Mouse (Mus musculus): ENCODE measurements at regions not wholly inside any gene's neighbourhood (a gene's known extent, or its start where the extent isn't known, plus 50 kb on each side); places are given as distances from the start of the nearest gene placed in this dataset.
A peak's percentile ranks its signal among the peaks of the same experiment; 100 is the strongest.

DNA sequence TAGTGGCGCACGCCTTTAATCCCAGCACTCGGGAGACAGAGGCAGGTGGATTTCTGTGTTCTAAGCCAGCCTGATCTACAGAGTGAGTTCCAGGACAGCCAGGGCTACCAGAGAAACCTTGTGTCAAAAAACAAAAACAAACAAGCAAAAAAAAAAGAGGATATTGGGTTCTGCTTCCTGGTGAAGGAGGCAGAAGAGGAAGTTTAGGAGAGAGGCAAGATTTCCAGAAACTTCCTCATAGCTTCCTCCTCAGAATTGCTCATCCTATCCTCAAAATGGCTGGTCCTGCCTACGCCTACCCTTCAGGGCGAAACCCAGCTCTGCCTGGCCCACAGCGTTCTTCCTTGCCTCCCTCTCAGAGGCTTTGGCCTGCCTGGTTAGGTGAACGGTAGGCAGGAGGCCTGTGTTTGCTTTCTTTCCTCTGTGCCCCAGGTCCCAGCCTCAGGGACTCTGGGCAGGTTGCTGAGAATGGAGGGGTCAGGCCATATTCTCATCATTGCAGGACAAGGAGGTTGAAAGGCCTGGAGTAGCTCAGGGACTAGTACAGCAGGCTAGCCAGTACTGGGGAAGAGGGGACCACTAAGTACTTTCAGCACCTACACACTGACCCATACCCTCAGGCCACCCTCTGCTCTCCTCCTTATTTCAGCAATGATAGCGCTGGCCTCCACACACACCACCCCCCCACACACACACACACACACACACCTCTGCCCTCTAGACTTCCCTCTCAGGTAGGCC, 79.6 kb downstream of the Zfp36l2 start:
- DNase-seq (ENCODE audit: low spot score) = no peak

GRCm38 (mm10) chr17:84107497-84107896, 80.2 kb downstream of the Zfp36l2 start:
- no peak for DNase-seq (ENCODE audit: low spot score)

- no peak for DNase-seq (ENCODE audit: low spot score)
Observed at GRCm38 (mm10) chr17:84104242-84104641, 83.5 kb downstream of the Zfp36l2 start.

- DNase-seq (ENCODE audit: low spot score) = no peak
Observed at GRCm38 (mm10) chr17:84103344-84103743, 84.4 kb downstream of the Zfp36l2 start.

GRCm38 (mm10) chr17:84101652-84102051, 86.1 kb downstream of the Zfp36l2 start:
- DNase-seq (ENCODE audit: low spot score) = no peak

DNA sequence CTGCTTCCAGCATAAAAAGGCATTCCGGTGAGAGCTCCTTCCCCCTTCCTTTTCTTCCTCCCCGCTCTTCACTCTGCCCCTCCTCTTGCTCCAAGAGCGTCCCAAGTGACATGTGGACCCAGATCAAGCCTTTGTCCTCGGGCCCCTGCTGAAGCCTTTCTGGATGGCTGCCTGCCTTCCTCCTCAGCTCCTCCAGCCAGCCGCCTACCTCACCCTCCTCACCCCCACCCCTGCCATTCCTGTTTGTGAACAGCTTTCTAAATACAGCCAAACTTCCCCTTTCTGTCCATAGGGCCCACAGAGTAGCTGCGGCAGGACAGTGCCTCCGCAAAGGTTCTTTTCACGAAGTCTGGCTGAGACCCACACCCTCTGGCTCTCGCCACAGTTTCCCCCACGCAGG, 87.2 kb downstream of the Zfp36l2 start:
- DNase-seq (ENCODE audit: low spot score) = peak; percentile 53

GRCm38 (mm10) chr17:84099737-84100136, 88.0 kb downstream of the Zfp36l2 start:
- DNase-seq (ENCODE audit: low spot score) = no peak

GRCm38 (mm10) chr17:84097871-84098430, 89.8 kb downstream of the Zfp36l2 start:
- no peak for DNase-seq (ENCODE audit: low spot score)

DNA sequence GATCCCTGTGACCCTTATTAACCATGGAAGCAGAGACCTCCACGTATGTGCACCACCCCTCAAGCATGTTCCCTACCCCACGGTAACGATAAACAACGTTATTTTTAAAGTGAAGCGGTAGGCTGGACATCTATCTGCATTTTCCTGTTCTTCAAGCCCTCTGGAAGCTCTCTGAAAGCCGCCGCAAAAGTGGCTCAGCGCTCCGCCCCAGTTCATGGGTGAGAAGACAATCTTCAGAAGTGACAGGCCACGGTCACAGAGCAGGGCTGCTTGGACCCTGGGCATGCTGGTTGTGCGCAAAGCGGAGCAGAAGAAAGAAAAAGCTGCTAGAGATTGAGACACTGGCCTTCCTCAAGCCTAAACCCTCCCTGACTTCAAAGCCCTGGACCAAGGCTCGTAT, 90.5 kb downstream of the Zfp36l2 start:
- no peak for DNase-seq (ENCODE audit: low spot score)

DNA sequence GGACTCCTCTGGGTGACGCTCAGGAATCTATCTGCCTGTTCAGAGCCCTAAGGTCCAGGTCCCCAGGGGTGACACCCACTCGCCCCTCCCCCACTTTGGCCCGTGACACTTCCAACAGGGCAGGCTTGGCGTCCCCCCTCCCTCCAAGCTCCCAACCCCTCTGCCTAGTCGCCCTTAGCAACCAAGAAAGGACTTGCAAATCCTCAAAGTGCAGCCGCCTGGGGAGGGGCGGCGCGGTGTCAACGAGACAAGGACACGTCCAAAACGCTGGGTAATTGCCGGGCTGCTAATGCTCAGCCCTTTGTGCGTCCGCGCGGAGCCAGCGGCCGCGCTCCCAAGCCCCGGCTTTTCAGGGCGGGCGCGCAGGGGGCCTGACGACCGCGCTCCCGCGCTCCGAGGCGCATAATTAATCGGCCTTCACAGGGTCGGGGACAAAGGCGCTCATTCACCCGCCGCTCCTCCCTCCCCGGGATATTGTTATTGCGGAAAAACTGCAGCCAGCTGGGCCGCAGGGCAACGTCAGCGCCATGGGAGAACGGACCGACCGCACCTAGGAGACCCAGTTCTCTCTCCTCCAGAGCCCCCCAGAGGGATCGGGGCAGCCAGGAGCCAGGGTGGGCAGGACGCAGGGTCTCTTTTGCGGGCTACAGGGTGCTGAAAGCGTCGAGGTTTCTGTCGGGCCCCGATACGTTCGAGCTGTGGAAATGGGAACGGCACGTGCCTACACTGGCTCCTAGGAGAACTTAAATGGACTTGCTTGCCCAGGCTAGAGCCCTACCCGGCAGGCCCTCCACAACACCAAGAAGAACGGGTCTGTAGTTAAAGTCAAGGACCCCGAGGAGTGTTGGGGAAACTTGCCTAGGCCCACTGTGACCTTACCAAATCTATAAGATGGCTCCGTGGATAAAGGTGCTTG, 91.1 kb downstream of the Zfp36l2 start:
- peak; percentile 80 for DNase-seq (ENCODE audit: low spot score)

DNA sequence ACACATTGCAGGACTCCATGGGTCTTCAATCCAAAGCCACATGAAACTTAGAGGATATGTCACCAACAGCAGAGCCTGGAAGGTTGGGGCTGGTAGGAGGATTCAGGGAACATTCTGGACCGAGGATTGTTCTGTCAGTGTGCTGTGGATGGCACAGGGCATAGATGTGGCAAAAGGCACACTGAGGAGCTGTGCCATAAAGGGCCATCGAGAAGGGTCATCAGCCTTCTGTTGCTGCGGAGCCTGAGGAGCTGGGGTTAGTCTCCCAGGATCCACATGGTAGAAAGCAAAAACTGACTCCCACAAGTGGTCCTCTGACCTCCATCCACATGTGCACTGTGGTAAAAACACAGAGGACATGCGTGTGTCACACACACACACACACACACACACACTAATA, 91.9 kb downstream of the Zfp36l2 start:
- DNase-seq (ENCODE audit: low spot score) = no peak

DNA sequence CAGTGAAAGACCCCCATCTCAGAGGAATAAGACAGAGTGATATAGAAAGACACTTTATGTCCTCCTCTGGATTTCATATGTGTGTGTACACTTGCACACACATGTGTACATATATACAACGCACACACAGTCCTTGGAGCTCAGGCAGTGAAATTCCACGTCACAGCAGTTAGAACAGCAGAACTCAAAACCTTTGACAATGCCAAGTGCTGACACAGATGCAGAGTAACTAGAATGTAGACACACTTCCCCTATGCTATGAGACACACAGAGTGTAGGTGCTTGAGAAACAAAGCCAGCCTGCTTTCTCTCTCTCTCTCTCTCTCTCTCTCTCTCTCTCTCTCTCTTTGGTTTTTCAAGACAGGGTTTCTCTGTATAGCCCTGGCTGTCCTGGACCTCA, 92.7 kb downstream of the Zfp36l2 start:
- no peak for DNase-seq (ENCODE audit: low spot score)

- no peak for DNase-seq (ENCODE audit: low spot score)
Observed at GRCm38 (mm10) chr17:84086394-84086793, 101.4 kb downstream of the Zfp36l2 start.

- DNase-seq (ENCODE audit: low spot score) = no peak
Observed at GRCm38 (mm10) chr17:84085721-84086120, 102.0 kb downstream of the Zfp36l2 start.

- DNase-seq (ENCODE audit: low spot score) = no peak
Observed at GRCm38 (mm10) chr17:84085232-84085631, 102.5 kb downstream of the Zfp36l2 start.

GRCm38 (mm10) chr17:84083307-84084263, 104.2 kb downstream of the Zfp36l2 start:
- DNase-seq (ENCODE audit: low spot score) = no peak

GRCm38 (mm10) chr17:84082571-84082970, 105.2 kb downstream of the Zfp36l2 start:
- no peak for DNase-seq (ENCODE audit: low spot score)

DNA sequence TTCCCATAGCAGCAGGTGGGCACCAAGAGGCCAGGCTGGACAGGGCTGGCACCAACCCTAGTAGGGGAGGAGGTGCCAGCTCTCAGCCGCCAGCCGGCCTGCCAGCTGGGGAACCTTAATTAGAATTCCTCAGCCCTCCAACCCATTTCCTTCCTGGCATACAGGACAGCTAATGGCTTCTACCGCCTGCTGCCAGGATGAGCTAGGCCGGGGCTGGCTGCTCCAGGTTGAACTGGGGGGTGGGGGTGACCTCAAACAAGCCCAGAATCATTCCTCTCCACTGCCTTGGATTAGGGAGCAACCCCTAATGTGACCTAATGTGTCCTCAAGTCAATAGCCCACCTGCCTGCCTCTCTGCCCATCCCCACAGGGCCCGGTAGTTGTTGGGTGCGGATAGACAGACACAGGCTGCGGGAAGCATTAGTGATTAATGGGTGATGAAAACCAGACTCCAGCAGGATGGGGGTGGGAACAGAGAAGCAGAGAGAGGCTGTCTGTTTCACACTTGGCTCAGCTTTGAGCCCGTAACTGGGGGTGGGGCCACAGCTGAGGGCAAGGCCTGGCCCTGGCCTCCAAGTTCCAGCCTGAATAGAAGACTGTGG, 105.9 kb downstream of the Zfp36l2 start:
- DNase-seq (ENCODE audit: low spot score) = peak; percentile 78

DNA sequence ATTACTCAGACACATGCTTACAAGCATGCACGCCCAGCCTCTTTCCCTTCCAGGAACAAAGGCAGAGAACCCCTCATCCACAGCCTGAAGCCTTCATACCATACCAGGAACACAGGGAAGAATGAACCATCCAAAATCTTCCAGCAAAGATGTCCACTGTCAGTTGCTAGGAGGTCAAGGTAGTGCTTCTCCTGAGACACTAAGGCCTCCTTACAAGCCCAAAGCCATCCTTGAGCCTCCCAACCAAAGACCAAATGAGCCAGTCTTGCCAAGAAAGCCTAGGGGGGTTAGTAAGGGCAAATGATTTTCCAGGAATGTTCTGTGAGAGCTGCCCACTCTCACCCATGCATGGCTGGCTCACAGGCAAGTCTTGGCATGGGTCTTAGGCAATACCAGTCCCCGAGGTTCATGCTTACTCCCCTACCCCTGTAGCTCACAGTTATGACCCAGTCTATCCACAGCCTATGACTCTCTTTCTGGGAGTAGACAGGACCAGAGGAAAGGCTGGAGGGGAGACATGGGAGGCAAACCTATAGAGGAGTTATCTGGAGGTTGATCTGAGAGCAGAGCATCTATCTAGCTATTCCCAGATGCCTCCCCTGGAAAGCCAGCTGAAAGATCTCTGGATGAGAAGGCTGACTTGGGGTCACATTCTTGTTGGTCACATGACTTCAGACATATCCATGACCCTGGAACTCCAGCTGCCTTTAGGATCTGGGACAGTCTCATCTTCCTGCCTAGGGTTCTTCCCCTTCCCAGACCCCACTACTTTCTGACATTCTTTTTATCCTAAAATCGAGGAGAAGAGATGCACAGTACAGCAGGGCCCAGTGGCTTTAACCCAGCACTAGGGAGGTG, 112.4 kb downstream of the Zfp36l2 start:
- DNase-seq (ENCODE audit: low spot score) = no peak

Measured in layer of hippocampus, adult 11-12 months (tissue).